Mouse (Mus musculus) MEL (cell line): ENCODE measurements at regions not wholly inside any gene's neighbourhood (a gene's known extent, or its start where the extent isn't known, plus 50 kb on each side); places are given as distances from the start of the nearest gene placed in this dataset.

ENCODE experiments used
- DNase-seq: peaks from one replicate; pipeline ENCODE4 v3.0.0; 2011; ENCODE audit warnings: low read depth, low spot score
- H3K27ac ChIP-seq: 2 replicates; pipeline ENCODE4 v1.5.1; 2012; ENCODE audit warnings: low read depth, mild to moderate bottlenecking, control low read depth, low read length, moderate library complexity; ENCODE audit not compliant: control insufficient read depth
- H3K27me3 ChIP-seq, 2 experiments: fragments of 150-350 bp in 1 of 2; sonication (generic) in 1 of 2; 2 replicates each; pipeline ENCODE4 v1.6.1; 2012; ENCODE audit warnings: low read length in 2 of 2, mild to moderate bottlenecking in 2 of 2, improper control_type of control experiment in 1 of 2, moderate library complexity in 1 of 2; ENCODE audit not compliant: insufficient read depth in 2 of 2, control insufficient read depth in 1 of 2
- H3K36me3 ChIP-seq, 2 experiments: 2 replicates each; pipeline ENCODE4 v1.6.1; 2012 to 2014; ENCODE audit warnings: low read length in 2 of 2, improper control_type of control experiment in 1 of 2, inconsistent platforms in 1 of 2, mild to moderate bottlenecking in 1 of 2; ENCODE audit not compliant: insufficient read depth in 2 of 2, control insufficient read depth in 1 of 2
- H3K4me1 ChIP-seq, 2 experiments: fragments of 150-350 bp in 1 of 2; sonication (generic) in 1 of 2; 2 replicates each; pipeline ENCODE4 v1.6.1; 2012; ENCODE audit warnings: low read length in 2 of 2, improper control_type of control experiment in 1 of 2, mild to moderate bottlenecking in 1 of 2; ENCODE audit not compliant: insufficient read depth in 2 of 2, control insufficient read depth in 1 of 2
- H3K4me3 ChIP-seq, 2 experiments: fragments of 150-350 bp in 1 of 2; sonication (generic) in 1 of 2; 2 replicates each; pipeline ENCODE4 v1.5.1; 2012; ENCODE audit warnings: low read depth in 2 of 2, low read length in 2 of 2, mild to moderate bottlenecking in 2 of 2, moderate library complexity in 2 of 2, control low read depth in 1 of 2, improper control_type of control experiment in 1 of 2; ENCODE audit not compliant: control insufficient read depth in 1 of 2, insufficient read depth in 1 of 2
- H3K79me2 ChIP-seq: 2 replicates; pipeline ENCODE4 v1.6.1; 2012; ENCODE audit warnings: mild to moderate bottlenecking, low read length, moderate library complexity; ENCODE audit not compliant: control insufficient read depth, poor library complexity, insufficient read depth
- H3K9ac ChIP-seq: 2 replicates; pipeline ENCODE4 v1.6.1; 2012; ENCODE audit warnings: low read depth, mild to moderate bottlenecking, control low read depth, low read length, moderate library complexity; ENCODE audit not compliant: control insufficient read depth, poor library complexity, severe bottlenecking
- H3K9me3 ChIP-seq: fragments of 150-350 bp; sonication (generic); replicated peaks from 2 replicates; pipeline ENCODE4 v1.6.1; 2012; ENCODE audit warnings: mild to moderate bottlenecking, low read length, improper control_type of control experiment, moderate library complexity; ENCODE audit not compliant: insufficient read depth
- BHLHE40 ChIP-seq: IDR thresholded peaks from 2 replicates; pipeline ENCODE4 v1.6.1; 2012; ENCODE audit warnings: low read depth, mild to moderate bottlenecking, inconsistent platforms, low read length, improper control_type of control experiment, borderline replicate concordance
- CHD2 ChIP-seq: IDR thresholded peaks from 2 replicates; pipeline ENCODE4 v1.6.1; 2011; ENCODE audit warnings: low read length, improper control_type of control experiment
- CTCF ChIP-seq, 3 experiments: IDR thresholded peaks in 2 of 3; conservative IDR thresholded peaks in 1 of 3; 2 replicates each; pipeline ENCODE4 v1.5.1; 2011 to 2012; ENCODE audit warnings: low read length in 3 of 3, low read depth in 2 of 3, mild to moderate bottlenecking in 2 of 3, improper control_type of control experiment in 1 of 3, inconsistent platforms in 1 of 3, mixed read lengths in 1 of 3, moderate library complexity in 1 of 3; ENCODE audit not compliant: control insufficient read depth in 1 of 3, insufficient read depth in 1 of 3, poor library complexity in 1 of 3, severe bottlenecking in 1 of 3
- E2F4 ChIP-seq: IDR thresholded peaks from 2 replicates; pipeline ENCODE4 v1.6.1; 2011; ENCODE audit warnings: low read depth, low read length, improper control_type of control experiment, borderline replicate concordance
- MEF2A ChIP-seq: IDR thresholded peaks from 2 replicates; pipeline ENCODE4 v1.6.1; 2014; ENCODE audit warnings: low read depth, mild to moderate bottlenecking, inconsistent platforms, low read length, improper control_type of control experiment; ENCODE audit not compliant: poor library complexity, insufficient replicate concordance, severe bottlenecking; ENCODE audit errors: extremely low read depth
- MXI1 ChIP-seq: IDR thresholded peaks from 2 replicates; pipeline ENCODE4 v1.6.1; 2011; ENCODE audit warnings: mild to moderate bottlenecking, low read depth, low read length, improper control_type of control experiment
- NRF1 ChIP-seq: IDR thresholded peaks from 2 replicates; pipeline ENCODE4 v1.6.1; 2014; ENCODE audit warnings: low read depth, mild to moderate bottlenecking, inconsistent platforms, low read length, improper control_type of control experiment, moderate library complexity; ENCODE audit not compliant: poor library complexity, insufficient read depth, severe bottlenecking
- SIN3A ChIP-seq: IDR thresholded peaks from 2 replicates; pipeline ENCODE4 v1.6.1; 2012; ENCODE audit warnings: low read length, improper control_type of control experiment, inconsistent platforms
- TCF12 ChIP-seq: IDR thresholded peaks from 2 replicates; pipeline ENCODE4 v1.6.1; 2014; ENCODE audit warnings: low read depth, mild to moderate bottlenecking, inconsistent platforms, low read length, improper control_type of control experiment, moderate library complexity
- UBTF ChIP-seq: IDR thresholded peaks from 2 replicates; pipeline ENCODE4 v1.6.1; 2012; ENCODE audit warnings: low read depth, mild to moderate bottlenecking, inconsistent platforms, low read length, improper control_type of control experiment, moderate library complexity, borderline replicate concordance; ENCODE audit not compliant: insufficient read depth
- USF1 ChIP-seq: IDR thresholded peaks from 2 replicates; pipeline ENCODE4 v1.6.1; 2014; ENCODE audit warnings: low read depth, mild to moderate bottlenecking, inconsistent platforms, low read length, improper control_type of control experiment, moderate library complexity
- USF2 ChIP-seq, 2 experiments: IDR thresholded peaks; 2 replicates each; pipeline ENCODE4 v1.6.1; 2011 to 2012; ENCODE audit warnings: improper control_type of control experiment in 2 of 2, low read length in 2 of 2, borderline replicate concordance in 1 of 2, inconsistent platforms in 1 of 2, low read depth in 1 of 2, mild to moderate bottlenecking in 1 of 2; ENCODE audit not compliant: insufficient read depth in 1 of 2
- ZC3H11A ChIP-seq: IDR thresholded peaks from 2 replicates; pipeline ENCODE4 v1.6.1; 2012; ENCODE audit warnings: low read depth, mild to moderate bottlenecking, inconsistent platforms, low read length, improper control_type of control experiment
- ZKSCAN1 ChIP-seq: IDR thresholded peaks from 2 replicates; pipeline ENCODE4 v1.6.1; 2012; ENCODE audit warnings: low read depth, mild to moderate bottlenecking, inconsistent platforms, low read length, improper control_type of control experiment, moderate library complexity

DNA sequence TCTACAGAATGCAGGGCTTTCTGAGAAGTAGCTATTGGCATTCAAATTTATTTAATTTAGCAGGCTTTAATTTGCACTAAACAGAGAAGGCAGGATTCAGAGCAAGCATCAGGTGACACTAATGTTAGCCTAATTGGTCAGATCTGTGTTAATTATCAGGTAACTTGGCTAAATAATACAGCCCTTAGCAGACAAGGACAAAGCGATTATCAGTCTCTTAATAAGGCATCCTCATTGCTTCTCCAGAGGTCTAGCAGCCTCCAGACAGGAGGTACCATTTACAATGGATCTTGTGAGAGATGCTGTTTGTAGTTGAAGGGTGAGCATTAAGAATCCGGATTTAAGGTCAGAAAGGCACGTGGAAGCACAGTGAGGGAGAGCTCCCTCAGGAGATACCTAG lies 253.7 kb upstream of the Fam92a start:
- H3K4me1 ChIP-seq: no peaks in the 10 kb centered on the region
- no peak overlapping the region for H3K27ac ChIP-seq
- no peak for TF ChIP-seq E2F4
- no peaks in the 10 kb centered on the region for H3K36me3 ChIP-seq
- no peaks in the 10 kb centered on the region for H3K9me3 ChIP-seq
- H3K4me3 ChIP-seq: no peak overlapping the region
- H3K9ac ChIP-seq: no peak overlapping the region
- no peaks in the 10 kb centered on the region for H3K79me2 ChIP-seq
- no peaks in the 10 kb centered on the region for H3K27me3 ChIP-seq
- DNase-seq: no peak

DNA sequence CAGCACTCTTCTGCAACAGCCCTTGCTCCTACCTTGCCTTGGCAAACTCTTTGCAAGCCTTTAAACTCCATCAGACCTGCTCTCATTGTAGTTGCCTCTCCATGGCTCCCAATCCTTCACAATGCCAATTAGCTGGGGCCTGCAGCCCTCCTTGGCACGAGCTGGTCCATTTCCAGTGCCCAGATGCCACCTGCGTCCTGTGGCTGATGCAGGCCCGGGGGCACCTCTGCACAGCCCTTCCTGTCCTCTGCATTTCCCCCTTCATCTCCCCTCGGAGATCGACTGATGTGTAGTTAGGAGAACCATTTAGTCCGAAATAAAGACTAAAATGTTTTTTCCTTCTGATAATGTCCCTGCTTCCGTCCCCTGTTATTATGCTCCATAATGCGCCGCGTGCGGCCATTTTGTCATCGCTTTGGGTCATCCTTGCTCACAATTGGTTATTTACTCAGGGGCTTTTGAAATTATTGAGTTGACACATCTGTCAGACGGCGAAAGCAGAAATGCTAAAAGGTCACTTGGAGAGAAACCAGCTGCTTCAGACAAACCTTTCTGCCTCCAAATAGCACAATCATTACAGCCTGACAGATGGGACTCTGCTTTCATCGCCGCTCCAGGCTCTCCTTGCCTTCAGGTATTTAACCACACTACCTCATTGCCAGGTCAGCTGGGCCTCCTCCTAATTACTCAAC lies 250.0 kb upstream of the Fam92a start:
- Histone ChIP-seq H3K9ac (no peak overlapping the region), H3K4me3 (no peak overlapping the region), H3K4me1 (no peaks in the 10 kb centered on the region), H3K79me2 (no peaks in the 10 kb centered on the region), H3K27ac (no peak overlapping the region), H3K36me3 (no peaks in the 10 kb centered on the region), H3K9me3 (no peaks in the 10 kb centered on the region), H3K27me3 (no peaks in the 10 kb centered on the region)
- DNase-seq: no peak
- TF ChIP-seq BHLHE40: no peak
- no peak for TF ChIP-seq USF2 (IDR thresholded peaks at IDR 0.05; ENCODE audit: borderline replicate concordance in 1 of 2, insufficient read depth in 1 of 2, low read depth in 1 of 2, low read length in 2 of 2)
- no peak for TF ChIP-seq CHD2
- no peak for TF ChIP-seq ZKSCAN1
- no peak for TF ChIP-seq USF1
- TF ChIP-seq ZC3H11A: no peak
- no peak for TF ChIP-seq TCF12
- no peak for TF ChIP-seq SIN3A
- TF ChIP-seq NRF1: no peak
- TF ChIP-seq MXI1: no peak
- no peak for TF ChIP-seq CTCF (IDR thresholded peaks at IDR 0.05 in 2 of 3, conservative IDR thresholded peaks at IDR 0.05 in 1 of 3; ENCODE audit: control insufficient read depth in 1 of 3, insufficient read depth in 1 of 3, low read depth in 2 of 3, low read length in 3 of 3, poor library complexity in 1 of 3, severe bottlenecking in 1 of 3)
- TF ChIP-seq UBTF: no peak
- no peak for TF ChIP-seq MEF2A
